Mouse (Mus musculus): ENCODE measurements around the gene Nckipsd. TPM values are rescaled to one million over a fixed set of nuclear protein-coding genes. Genes with fewer than 3 reads are reported as not detected.

Gene Nckipsd
- total RNA-seq, 2 experiments from 2014 or later: 9.9 to 11.4 TPM

DNA sequence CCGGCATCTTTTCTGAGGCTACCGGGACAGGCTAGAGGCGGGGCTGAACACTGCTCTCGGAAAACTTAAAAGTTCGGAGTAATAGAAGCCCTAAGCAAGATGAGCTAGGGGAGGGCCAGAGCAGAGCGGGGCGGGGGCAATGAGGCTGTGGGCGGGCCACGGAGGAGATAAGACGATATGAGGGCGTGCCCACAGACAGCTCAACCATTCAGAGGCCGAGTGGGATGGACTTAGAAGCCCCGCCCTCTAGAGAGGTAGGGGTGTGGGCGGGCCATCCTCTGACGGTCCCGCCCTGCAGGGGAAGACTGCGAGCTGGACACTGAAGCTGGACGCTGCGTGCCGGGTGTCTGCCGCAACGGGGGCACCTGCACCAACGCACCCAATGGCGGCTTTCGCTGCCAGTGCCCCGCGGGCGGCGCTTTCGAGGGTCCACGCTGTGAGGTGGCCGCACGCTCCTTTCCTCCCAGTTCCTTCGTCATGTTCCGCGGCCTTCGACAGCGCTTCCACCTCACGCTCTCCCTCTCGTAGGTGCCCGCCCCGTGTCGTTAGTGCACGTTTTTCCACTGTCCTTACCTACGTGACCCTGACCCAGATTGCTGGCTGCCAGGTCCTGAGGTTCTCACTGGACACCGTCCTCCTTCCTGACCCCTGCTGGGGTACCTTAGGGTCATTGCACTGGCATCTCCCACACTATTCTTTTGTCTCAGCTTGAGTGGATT, 24.4 kb downstream of the Nckipsd start:
- peak; percentile 80 to 83 for DNase-seq
- intact Hi-C loops (cut with DNase I): no loop called here

GRCm38 (mm10) chr9:108842989-108843388, 34.8 kb downstream of the Nckipsd start:
- peak; percentile 45 to 73 for DNase-seq
- intact Hi-C loops (cut with DNase I): no loop called here

- DNase-seq: no peak
- intact Hi-C loops (cut with DNase I): no loop called here
Observed at GRCm38 (mm10) chr9:108845390-108845789, 37.2 kb downstream of the Nckipsd start.

DNA sequence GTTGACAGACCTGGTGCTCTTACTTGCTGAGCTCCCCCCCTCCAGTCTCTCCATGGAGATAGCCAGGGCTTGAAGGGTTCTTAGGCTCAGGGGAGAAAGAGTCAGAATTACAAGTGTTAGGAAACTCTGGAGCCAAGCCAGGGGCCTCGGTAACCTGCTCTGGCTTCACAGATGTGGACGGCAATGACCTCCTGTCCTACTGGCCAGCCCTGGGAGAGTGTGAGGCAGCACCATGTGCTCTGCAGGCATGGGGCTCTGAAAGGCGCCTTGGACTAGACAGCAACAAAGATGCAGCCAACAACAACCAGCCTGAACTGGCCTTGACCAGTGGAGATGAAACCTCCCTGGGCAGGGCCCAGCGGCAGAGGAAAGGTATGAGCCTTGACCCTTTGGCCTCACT, 39.2 kb downstream of the Nckipsd start:
- no peak for DNase-seq
- intact Hi-C loops (cut with DNase I): no loop called here

- intact Hi-C loops (cut with DNase I): no loop called here
- no peak for DNase-seq
Observed at GRCm38 (mm10) chr9:108848419-108848818, 40.3 kb downstream of the Nckipsd start.

DNA sequence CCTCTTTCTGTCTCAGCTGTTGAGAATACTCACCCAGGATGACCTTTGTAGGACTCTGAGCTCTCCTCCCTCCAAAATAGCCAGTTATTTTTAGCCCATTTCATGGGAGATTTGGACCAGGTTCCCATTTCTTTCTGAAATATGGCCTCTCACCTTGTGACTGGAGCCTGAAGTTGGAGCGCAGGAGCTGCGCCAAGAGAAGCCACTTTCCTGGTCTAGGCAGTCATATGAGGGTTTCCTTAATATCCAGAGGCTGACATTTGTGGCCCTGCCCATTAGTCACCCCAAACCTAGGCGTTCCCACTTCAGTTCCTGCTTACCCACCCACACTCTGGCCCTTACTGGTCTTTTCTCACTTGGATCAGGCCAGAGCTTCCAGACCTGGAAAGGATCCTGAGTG, 44.8 kb downstream of the Nckipsd start, which contains the start of gene Slc26a6:
Slc26a6 (plus strand) TSS at position 308 of the 400 bp plus-strand sequence.
- intact Hi-C loops (cut with DNase I): no loop called here

GRCm38 (mm10) chr9:108853635-108854240, 45.6 kb downstream of the Nckipsd start:
- peak; percentile 91 to 92 for DNase-seq
- intact Hi-C loops (cut with DNase I): no loop called here

More for the DNA sequence above, 44.8 kb downstream of the Nckipsd start, which contains the start of gene Slc26a6:
- peak; percentile 36 to 52 for DNase-seq

GRCm38 (mm10) chr9:108854241-108854696, 46.1 kb downstream of the Nckipsd start:
- DNase-seq: peak; percentile 85 to 89
- intact Hi-C loops (cut with DNase I): no loop called here

- peak in 1 of 2 experiments; percentile 33 for DNase-seq
- intact Hi-C loops (cut with DNase I): no loop called here
Observed at GRCm38 (mm10) chr9:108855335-108855734, 47.2 kb downstream of the Nckipsd start.

GRCm38 (mm10) chr9:108858792-108859527, 50.8 kb downstream of the Nckipsd start:
- intact Hi-C loops (cut with DNase I): no loop called here
- peak in 1 of 2 experiments; percentile 53 for DNase-seq

Small RNA genes within 50 kb of the gene (microRNA-seq; reads per million reads assigned to microRNA genes)
- gene Gm23156: 0 reads per million in 2 experiments

Other genes with a start within 250 kb of the Nckipsd start
- gene Impdh2, start 248.1 kb upstream of the Nckipsd start, total RNA-seq (2021): 10 to 100 TPM; 47.0 to 54.5 TPM
- gene Ndufaf3, start 240.9 kb upstream of the Nckipsd start, total RNA-seq (2021): 10 to 100 TPM; 53.1 to 59.8 TPM
- gene Dalrd3, start 238.5 kb upstream of the Nckipsd start, total RNA-seq (2021): 10 to 100 TPM; 18.7 to 21.4 TPM
- 10 to 100 TPM; 21.2 to 23.9 TPM for gene Wdr6, start 229.6 kb upstream of the Nckipsd start, total RNA-seq (2021)
- gene P4htm, start 210.7 kb upstream of the Nckipsd start, total RNA-seq (2021): 10 to 100 TPM; 14.3 to 16.6 TPM
- 10 to 100 TPM; 47.7 to 48.0 TPM for gene Arih2, start 159.0 kb upstream of the Nckipsd start, total RNA-seq (2021)
- 100 to 1,000 TPM; 222 to 228 TPM for gene Slc25a20, start 146.3 kb upstream of the Nckipsd start, total RNA-seq (2021)
- 10 to 100 TPM; 74.3 to 75.9 TPM for gene Prkar2a, start 119.1 kb upstream of the Nckipsd start, total RNA-seq (2021)
- 10 to 100 TPM; 30.7 to 31.8 TPM for gene Ip6k2, start 24.6 kb upstream of the Nckipsd start, total RNA-seq (2021)
- under 1 TPM; 0.12 TPM for gene Celsr3, start 18.0 kb downstream of the Nckipsd start, total RNA-seq (2021)
- 10 to 100 TPM; 27.0 TPM for gene Slc26a6, start 44.9 kb downstream of the Nckipsd start, total RNA-seq (2021)
- under 1 TPM in 1 of 2 experiments, not detected in 1; 0.41 TPM for gene Tmem89, start 106.3 kb downstream of the Nckipsd start, total RNA-seq (2021)
- gene Uqcrc1, start 128.3 kb downstream of the Nckipsd start, total RNA-seq (2021): 1,000 to 10,000 TPM; 2,254 to 2,272 TPM
- 1 to 10 TPM in 1 of 2 experiments, under 1 TPM in 1; 0.33 to 1.1 TPM for gene Col7a1, start 145.2 kb downstream of the Nckipsd start, total RNA-seq (2021)
- gene Ucn2, start 177.6 kb downstream of the Nckipsd start, total RNA-seq (2021): under 1 TPM in 1 of 2 experiments, not detected in 1; 0.20 TPM
- gene Pfkfb4, start 183.4 kb downstream of the Nckipsd start, total RNA-seq (2021): 1 to 10 TPM; 1.9 to 3.2 TPM
- gene Shisa5, start 230.2 kb downstream of the Nckipsd start, total RNA-seq (2021): 10 to 100 TPM; 49.5 to 50.0 TPM

Measured in heart, postnatal 14 days (tissue).